Comparison of ENCODE assay signal across 9 mouse cellular contexts in genomic region chr9:107625351-107626128, GRCm38 (mm10). TPM values are rescaled to one million over a fixed set of nuclear protein-coding genes. Genes with fewer than 3 reads are reported as not detected.
A peak's percentile ranks its signal among the peaks of the same experiment; 100 is the strongest.
DNase-seq lines count a peak whose midpoint lies in the region; ATAC-seq and TF ChIP-seq lines count a peak whose summit lies in the region.
"Had no signal": no experiment of that assay in that cellular context is flagged by ENCODE, and none has a peak within 500 bp of the region (broad histone marks: within the 10 kb centered on the region; RNA-seq: fewer than 3 reads in every experiment).

No protein-coding gene starts in this region.

- no peak overlapping the region for H3K9ac ChIP-seq in lung, postnatal 0 days (replicated peaks; ENCODE audit: low read depth)
- no peak overlapping the region for H3K9ac ChIP-seq in intestine, postnatal 0 days (ENCODE audit: low read depth, low read length)

- H3K27ac ChIP-seq in lung, postnatal 0 days (ENCODE audit: low read length): peak overlapping the region; percentile 86
- H3K27ac ChIP-seq in embryonic fibroblast, embryonic 13.5 days (ENCODE audit: insufficient read depth, low read length): 0 out of 2 replicates have a peak overlapping the region, but pooled peaks have one; percentile 29
- peak overlapping the region; percentile 21; the same call in 1 of the 2 replicates for H3K27ac ChIP-seq in intestine, postnatal 0 days (ENCODE audit: low read depth, low read length)
- H3K27ac ChIP-seq in small intestine, adult 2 months (ENCODE audit: insufficient read depth, low read depth, low read length): peak overlapping the region; percentile 54

- no peak overlapping the region for H3K4me3 ChIP-seq in lung, postnatal 0 days (ENCODE audit: low read depth, low read length)
- no peak overlapping the region for H3K4me3 ChIP-seq in embryonic fibroblast, embryonic 13.5 days (ENCODE audit: insufficient read depth, low read length)
- H3K4me3 ChIP-seq in intestine, postnatal 0 days (ENCODE audit: low read depth, low read length): no peak overlapping the region
- no peak overlapping the region for H3K4me3 ChIP-seq in small intestine, adult 2 months (ENCODE audit: low read depth, low read length)

- no peak for ATAC-seq in lung, postnatal 0 days
- ATAC-seq in intestine, postnatal 0 days: no peak
- no peak for ATAC-seq in CD4-positive, CD25-positive, alpha-beta regulatory T cell, adult 4 months

- 85% methylated on average over 12 of the region's 12 CpGs for WGBS in lung, postnatal 0 days
- WGBS in intestine, postnatal 0 days: 91% methylated on average over 12 of the region's 12 CpGs
- 90% methylated on average over 12 of the region's 12 CpGs for WGBS in small intestine, adult 2 months

- H3K4me2 ChIP-seq in lung, postnatal 0 days (replicated peaks; ENCODE audit: low read depth, low read length): no peak overlapping the region
- H3K4me2 ChIP-seq in intestine, postnatal 0 days (replicated peaks; ENCODE audit: low read depth): no peak overlapping the region

- peaks cover 11% of the 10 kb centered on the region; the same call in 1 of the 2 replicates for H3K36me3 ChIP-seq in lung, postnatal 0 days (ENCODE audit: insufficient read depth, low read length)
- H3K36me3 ChIP-seq in intestine, postnatal 0 days (ENCODE audit: control insufficient read depth, insufficient read depth): peaks cover 25% of the 10 kb centered on the region
- peaks cover 4% of the 10 kb centered on the region for H3K36me3 ChIP-seq in small intestine, adult 2 months (ENCODE audit: control insufficient read depth, insufficient read depth, low read length)

- no peak for DNase-seq in lung, postnatal 0 days (ENCODE audit: low spot score)
- no peak for DNase-seq in lung, adult 18-20 months
- no peak for DNase-seq in B cell, adult 2 months
- DNase-seq in urinary bladder, adult 2 months (ENCODE audit: low spot score): no peak
- DNase-seq: adrenal gland, adult 2 months had no signal

- TF ChIP-seq EP300 in lung, postnatal 0 days (IDR thresholded peaks at IDR 0.05): no peak

- no peak for TF ChIP-seq POLR2A in embryonic fibroblast, embryonic 13.5 days (IDR thresholded peaks at IDR 0.05; ENCODE audit: low read depth, low read length)
- no peak for TF ChIP-seq POLR2A in small intestine, adult 2 months (IDR thresholded peaks at IDR 0.05; ENCODE audit: low read depth, low read length)

- H3K9me3 ChIP-seq in lung, postnatal 0 days (ENCODE audit: low read length): no peaks in the 10 kb centered on the region
- no peaks in the 10 kb centered on the region for H3K9me3 ChIP-seq in intestine, postnatal 0 days (ENCODE audit: control insufficient read depth)

- TF ChIP-seq CTCF in lung, postnatal 0 days (IDR thresholded peaks at IDR 0.05): peak; percentile 57
- TF ChIP-seq CTCF in embryonic fibroblast, embryonic 13.5 days (IDR thresholded peaks at IDR 0.05; ENCODE audit: borderline replicate concordance, insufficient read depth, low read length): no peak
- TF ChIP-seq CTCF in intestine, postnatal 0 days (IDR thresholded peaks at IDR 0.05; ENCODE audit: low read depth): peak; percentile 63
- TF ChIP-seq CTCF in small intestine, adult 2 months (IDR thresholded peaks at IDR 0.05; ENCODE audit: extremely low read depth, insufficient read length, insufficient replicate concordance, low read depth, low read length): no peak

- H3K27me3 ChIP-seq in lung, postnatal 0 days (replicated peaks; ENCODE audit: insufficient read depth, low read length): no peaks in the 10 kb centered on the region
- no peaks in the 10 kb centered on the region for H3K27me3 ChIP-seq in intestine, postnatal 0 days (replicated peaks; ENCODE audit: control insufficient read depth, insufficient read depth, low read length)
- H3K27me3 ChIP-seq in small intestine, adult 2 months (ENCODE audit: control insufficient read depth, insufficient read depth, low read length): no peaks in the 10 kb centered on the region

- peaks cover 37% of the 10 kb centered on the region for H3K4me1 ChIP-seq in lung, postnatal 0 days (ENCODE audit: insufficient read depth, low read depth, low read length)
- peaks cover 28% of the 10 kb centered on the region for H3K4me1 ChIP-seq in embryonic fibroblast, embryonic 13.5 days (ENCODE audit: control insufficient read depth, insufficient read depth, low read length)
- H3K4me1 ChIP-seq in intestine, postnatal 0 days (replicated peaks; ENCODE audit: control insufficient read depth, insufficient read depth, low read length): peaks cover 27% of the 10 kb centered on the region
- peaks cover 52% of the 10 kb centered on the region for H3K4me1 ChIP-seq in small intestine, adult 2 months (ENCODE audit: control insufficient read depth, insufficient read depth, insufficient read length, low read length)

RNA-seq across cellular contexts. Expression of gene Gnai2, which starts 9.6 kb away (rescaled TPM):
- 414 and 417 TPM in 2 replicates for polyA plus RNA-seq in lung, postnatal 0 days (2015; fragmentation: Nextera tagmentation; extraction: Ambion mirVana)
- polyA plus RNA-seq in embryonic fibroblast, embryonic 13.5 days (2011; ENCODE audit: insufficient read length, low read depth, missing spikeins): 388 and 402 TPM in 2 replicates
- 245 and 265 TPM in 2 replicates for polyA plus RNA-seq in intestine, postnatal 0 days (2015; fragmentation: Nextera tagmentation; extraction: Ambion mirVana)
- 264 and 501 TPM in 2 replicates for polyA plus RNA-seq in small intestine, adult 2 months (2012; rRNA removed)
- polyA plus RNA-seq in CD4-positive, CD25-positive, alpha-beta regulatory T cell, adult 4 months (2017; shearing (Covaris generic)): 100 to 1,000 TPM; 120 to 139 TPM
- 449 and 465 TPM in 2 replicates for polyA plus RNA-seq in urinary bladder, adult 2 months (2012; rRNA removed)

RNA-seq across cellular contexts. Expression of gene Sema3b, which starts 16.5 kb away (rescaled TPM):
- 31.9 and 34.3 TPM in 2 replicates for polyA plus RNA-seq in lung, postnatal 0 days (2015; fragmentation: Nextera tagmentation; extraction: Ambion mirVana)
- 9.5 and 16.6 TPM in 2 replicates for polyA plus RNA-seq in embryonic fibroblast, embryonic 13.5 days (2011; ENCODE audit: insufficient read length, low read depth, missing spikeins)
- 37.1 and 37.3 TPM in 2 replicates for polyA plus RNA-seq in intestine, postnatal 0 days (2015; fragmentation: Nextera tagmentation; extraction: Ambion mirVana)
- polyA plus RNA-seq in small intestine, adult 2 months (2012; rRNA removed): 33.5 and 55.4 TPM in 2 replicates
- polyA plus RNA-seq in CD4-positive, CD25-positive, alpha-beta regulatory T cell, adult 4 months (2017; shearing (Covaris generic)): not detected
- polyA plus RNA-seq in urinary bladder, adult 2 months (2012; rRNA removed): 57.1 and 71.0 TPM in 2 replicates

RNA-seq across cellular contexts. Expression of gene Ifrd2, which starts 38.1 kb away (rescaled TPM):
- 22.4 and 24.1 TPM in 2 replicates for polyA plus RNA-seq in lung, postnatal 0 days (2015; fragmentation: Nextera tagmentation; extraction: Ambion mirVana)
- polyA plus RNA-seq in embryonic fibroblast, embryonic 13.5 days (2011; ENCODE audit: insufficient read length, low read depth, missing spikeins): 31.1 and 31.5 TPM in 2 replicates
- polyA plus RNA-seq in intestine, postnatal 0 days (2015; fragmentation: Nextera tagmentation; extraction: Ambion mirVana): 36.9 and 38.9 TPM in 2 replicates
- polyA plus RNA-seq in small intestine, adult 2 months (2012; rRNA removed): 33.2 and 55.4 TPM in 2 replicates
- polyA plus RNA-seq in CD4-positive, CD25-positive, alpha-beta regulatory T cell, adult 4 months (2017; shearing (Covaris generic)): 10 to 100 TPM; 30.1 to 36.2 TPM
- 31.3 and 36.0 TPM in 2 replicates for polyA plus RNA-seq in urinary bladder, adult 2 months (2012; rRNA removed)

RNA-seq across cellular contexts. Expression of gene Slc38a3, which starts 43.8 kb away (rescaled TPM):
- polyA plus RNA-seq in lung, postnatal 0 days (2015; fragmentation: Nextera tagmentation; extraction: Ambion mirVana): 0.51 and 0.81 TPM in 2 replicates
- 1.1 TPM in 1 of 2 replicates, not detected in the other for polyA plus RNA-seq in embryonic fibroblast, embryonic 13.5 days (2011; ENCODE audit: insufficient read length, low read depth, missing spikeins)
- 15.5 and 15.6 TPM in 2 replicates for polyA plus RNA-seq in intestine, postnatal 0 days (2015; fragmentation: Nextera tagmentation; extraction: Ambion mirVana)
- 2.8 and 48.7 TPM in 2 replicates for polyA plus RNA-seq in small intestine, adult 2 months (2012; rRNA removed)
- polyA plus RNA-seq in CD4-positive, CD25-positive, alpha-beta regulatory T cell, adult 4 months (2017; shearing (Covaris generic)): not detected
- 0.44 and 0.45 TPM in 2 replicates for polyA plus RNA-seq in urinary bladder, adult 2 months (2012; rRNA removed)

RNA-seq across cellular contexts. Expression of gene Hyal3, which starts 44.9 kb away (rescaled TPM):
- polyA plus RNA-seq in lung, postnatal 0 days (2015; fragmentation: Nextera tagmentation; extraction: Ambion mirVana): 1.7 and 2.2 TPM in 2 replicates
- 0.40 and 0.76 TPM in 2 replicates for polyA plus RNA-seq in embryonic fibroblast, embryonic 13.5 days (2011; ENCODE audit: insufficient read length, low read depth, missing spikeins)
- polyA plus RNA-seq in intestine, postnatal 0 days (2015; fragmentation: Nextera tagmentation; extraction: Ambion mirVana): 0.31 and 0.50 TPM in 2 replicates
- 0.52 and 0.89 TPM in 2 replicates for polyA plus RNA-seq in small intestine, adult 2 months (2012; rRNA removed)
- polyA plus RNA-seq in CD4-positive, CD25-positive, alpha-beta regulatory T cell, adult 4 months (2017; shearing (Covaris generic)): 1 to 10 TPM in 1 of 2 experiments, under 1 TPM in 1; 0.90 to 1.4 TPM
- polyA plus RNA-seq in urinary bladder, adult 2 months (2012; rRNA removed): 0.50 and 0.52 TPM in 2 replicates

Comparison
In these comparisons a context has a peak if more than half of its experiments do, and no peak if none do; other contexts are left out.
1. H3K27ac ChIP-seq: peak in every context shown above with its lines; median percentile 86 in lung, postnatal 0 days; 54 in small intestine, adult 2 months; 29 in embryonic fibroblast, embryonic 13.5 days; 21 in intestine, postnatal 0 days.
2. CTCF ChIP-seq: peak in lung, postnatal 0 days (single experiment) and intestine, postnatal 0 days (single experiment); none in embryonic fibroblast, embryonic 13.5 days (single experiment) and small intestine, adult 2 months (single experiment).
3. RNA of gene Sema3b, which starts 16.5 kb away (polyA plus RNA-seq): 57.1 to 71.0 TPM in urinary bladder, adult 2 months, 33.5 to 55.4 TPM in small intestine, adult 2 months, 37.1 to 37.3 TPM in intestine, postnatal 0 days, 31.9 to 34.3 TPM in lung, postnatal 0 days and 9.5 to 16.6 TPM in embryonic fibroblast, embryonic 13.5 days; not detected in CD4-positive, CD25-positive, alpha-beta regulatory T cell, adult 4 months; every median in the first group is over 10 times any median in the second.